Mouse (Mus musculus) yolk sac, embryonic 10.5 days (tissue): ENCODE measurements at regions not wholly inside any gene's neighbourhood (a gene's known extent, or its start where the extent isn't known, plus 50 kb on each side); places are given as distances from the start of the nearest gene placed in this dataset.

Experiments used
- DNase-seq: peaks from one replicate; pipeline ENCODE4 v3.0.0-alpha.2; 2017; ENCODE audit warnings: low spot score

- DNase-seq: no peak
These were observed 143.1 kb upstream of the Runx1 start for GRCm38 (mm10) chr16:92969036-92969435.

GRCm38 (mm10) chr16:92966069-92966866 is 140.3 kb upstream of the Runx1 start:
- no peak for DNase-seq

- no peak for DNase-seq
These were observed 139.7 kb upstream of the Runx1 start for GRCm38 (mm10) chr16:92965651-92966050.

GRCm38 (mm10) chr16:92963582-92963981 is 137.6 kb upstream of the Runx1 start:
- DNase-seq: no peak

GRCm38 (mm10) chr16:92961361-92961760 is 135.4 kb upstream of the Runx1 start:
- no peak for DNase-seq

- DNase-seq: no peak
These were observed 134.8 kb upstream of the Runx1 start for GRCm38 (mm10) chr16:92960740-92961139.

- DNase-seq: no peak
These were observed 133.0 kb upstream of the Runx1 start for GRCm38 (mm10) chr16:92958967-92959366.

GRCm38 (mm10) chr16:92958146-92958545 is 132.2 kb upstream of the Runx1 start:
- no peak for DNase-seq

- DNase-seq: no peak
These were observed 129.6 kb upstream of the Runx1 start for GRCm38 (mm10) chr16:92955508-92955907.

- no peak for DNase-seq
These were observed 129.1 kb upstream of the Runx1 start for GRCm38 (mm10) chr16:92955087-92955486.

- peak; percentile 31 for DNase-seq
These were observed 128.1 kb upstream of the Runx1 start for GRCm38 (mm10) chr16:92953936-92954654.

- no peak for DNase-seq
These were observed 126.6 kb upstream of the Runx1 start for GRCm38 (mm10) chr16:92952336-92953097.

- no peak for DNase-seq
These were observed 125.6 kb upstream of the Runx1 start for GRCm38 (mm10) chr16:92951516-92951915.

GRCm38 (mm10) chr16:92948494-92948893 is 122.5 kb upstream of the Runx1 start:
- DNase-seq: no peak

GRCm38 (mm10) chr16:92946554-92946953 is 120.6 kb upstream of the Runx1 start:
- no peak for DNase-seq

- no peak for DNase-seq
These were observed 118.0 kb upstream of the Runx1 start for GRCm38 (mm10) chr16:92943901-92944300.

GRCm38 (mm10) chr16:92939618-92940017 is 113.7 kb upstream of the Runx1 start:
- no peak for DNase-seq

- DNase-seq: no peak
These were observed 110.0 kb upstream of the Runx1 start for GRCm38 (mm10) chr16:92935848-92936535.

- DNase-seq: no peak
These were observed 104.2 kb upstream of the Runx1 start for GRCm38 (mm10) chr16:92930103-92930502.

- no peak for DNase-seq
These were observed 102.3 kb upstream of the Runx1 start for GRCm38 (mm10) chr16:92928201-92928600.

GRCm38 (mm10) chr16:92927662-92928061 is 101.7 kb upstream of the Runx1 start:
- no peak for DNase-seq

GRCm38 (mm10) chr16:92926853-92927252 is 100.9 kb upstream of the Runx1 start:
- no peak for DNase-seq
